Mouse (Mus musculus): ENCODE measurements around the gene Wipf2.

GRCm38 (mm10) chr11:98835725-98836124, 27.7 kb upstream of the Wipf2 start:
- no peak for TF ChIP-seq CTCF (IDR thresholded peaks at IDR 0.05; ENCODE audit: insufficient read depth, low read length)
- TF ChIP-seq POLR2A (IDR thresholded peaks at IDR 0.05; ENCODE audit: borderline replicate concordance, extremely low read depth, low read depth, low read length): no peak
